Mouse (Mus musculus): ENCODE measurements around the gene Tomm6. TPM values are rescaled to one million over a fixed set of nuclear protein-coding genes. Genes with fewer than 3 reads are reported as not detected.
A peak's percentile ranks its signal among the peaks of the same experiment; 100 is the strongest.

The Tomm6 gene
- polyA plus RNA-seq, 1 experiment from 2014 or later, result 354 TPM

- Histone ChIP-seq H3K27me3 (ENCODE audit: control insufficient read depth, insufficient read depth, low read length) (no peaks in the 10 kb centered on the region; the same call in 1 of the 2 replicates), H3K4me3 (ENCODE audit: low read depth, low read length) (no peak overlapping the region), H3K4me1 (replicated peaks; ENCODE audit: control insufficient read depth, insufficient read depth, low read length) (no peaks in the 10 kb centered on the region), H3K9ac (ENCODE audit: low read length) (no peak overlapping the region), H3K4me2 (ENCODE audit: low read depth, low read length, severe bottlenecking) (no peak overlapping the region), H3K36me3 (ENCODE audit: control insufficient read depth, insufficient read depth, low read length) (no peaks in the 10 kb centered on the region; the same call in 1 of the 2 replicates), H3K9me3 (ENCODE audit: control insufficient read depth, low read length) (no peaks in the 10 kb centered on the region), H3K27ac (ENCODE audit: low read depth, low read length) (no peak overlapping the region)
- ATAC-seq (replicated peaks; ENCODE audit: low FRiP score), result no peak
- no peak for DNase-seq (ENCODE audit: low spot score)
- 43% methylated on average over 28 of the region's 28 CpGs for WGBS
These were observed 14.6 kb upstream of the Tomm6 start for GRCm38 (mm10) chr17:47702548-47703345.

GRCm38 (mm10) chr17:47701793-47702192 is 13.6 kb upstream of the Tomm6 start:
- H3K4me2 ChIP-seq (ENCODE audit: low read depth, low read length, severe bottlenecking), result no peak overlapping the region
- H3K27me3 ChIP-seq (ENCODE audit: control insufficient read depth, insufficient read depth, low read length), result no peaks in the 10 kb centered on the region; the same call in 1 of the 2 replicates
- DNase-seq (ENCODE audit: low spot score) (no peak), ATAC-seq (replicated peaks; ENCODE audit: low FRiP score) (no peak)
- no peaks in the 10 kb centered on the region for H3K4me1 ChIP-seq (replicated peaks; ENCODE audit: control insufficient read depth, insufficient read depth, low read length)
- no peak overlapping the region for H3K27ac ChIP-seq (ENCODE audit: low read depth, low read length)
- no peak overlapping the region for H3K4me3 ChIP-seq (ENCODE audit: low read depth, low read length)
- no peaks in the 10 kb centered on the region; the same call in 1 of the 2 replicates for H3K36me3 ChIP-seq (ENCODE audit: control insufficient read depth, insufficient read depth, low read length)
- H3K9me3 ChIP-seq (ENCODE audit: control insufficient read depth, low read length), result no peaks in the 10 kb centered on the region
- 78% methylated on average over 9 of the region's 9 CpGs for WGBS
- no peak overlapping the region for H3K9ac ChIP-seq (ENCODE audit: low read length)

- Histone ChIP-seq H3K27me3 (ENCODE audit: control insufficient read depth, insufficient read depth, low read length) (no peaks in the 10 kb centered on the region; the same call in 1 of the 2 replicates), H3K36me3 (ENCODE audit: control insufficient read depth, insufficient read depth, low read length) (no peaks in the 10 kb centered on the region; the same call in 1 of the 2 replicates), H3K4me3 (ENCODE audit: low read depth, low read length) (no peak overlapping the region), H3K4me2 (ENCODE audit: low read depth, low read length, severe bottlenecking) (no peak overlapping the region), H3K9me3 (ENCODE audit: control insufficient read depth, low read length) (no peaks in the 10 kb centered on the region), H3K4me1 (replicated peaks; ENCODE audit: control insufficient read depth, insufficient read depth, low read length) (peaks cover 5% of the 10 kb centered on the region; the same call in 1 of the 2 replicates), H3K27ac (ENCODE audit: low read depth, low read length) (no peak overlapping the region), H3K9ac (ENCODE audit: low read length) (no peak overlapping the region)
- 80% methylated on average over 2 of the region's 2 CpGs for WGBS
- ATAC-seq (replicated peaks; ENCODE audit: low FRiP score) (no peak), DNase-seq (ENCODE audit: low spot score) (no peak)
These were observed 10.9 kb upstream of the Tomm6 start for GRCm38 (mm10) chr17:47699055-47699454.

- no peaks in the 10 kb centered on the region; the same call in 1 of the 2 replicates for H3K36me3 ChIP-seq (ENCODE audit: control insufficient read depth, insufficient read depth, low read length)
- WGBS, result 85% methylated on average over 10 of the region's 10 CpGs
These were observed 10.0 kb upstream of the Tomm6 start for GRCm38 (mm10) chr17:47698156-47698555.

GRCm38 (mm10) chr17:47695337-47695710 is 7.1 kb upstream of the Tomm6 start:
- Histone ChIP-seq H3K4me2 (ENCODE audit: low read depth, low read length, severe bottlenecking) (peak overlapping the region; percentile 79), H3K27me3 (ENCODE audit: control insufficient read depth, insufficient read depth, low read length) (no peaks in the 10 kb centered on the region; the same call in 1 of the 2 replicates), H3K4me3 (ENCODE audit: low read depth, low read length) (peak overlapping the region; percentile 66), H3K36me3 (ENCODE audit: control insufficient read depth, insufficient read depth, low read length) (no peaks in the 10 kb centered on the region), H3K9ac (ENCODE audit: low read length) (peak overlapping the region; percentile 79), H3K4me1 (replicated peaks; ENCODE audit: control insufficient read depth, insufficient read depth, low read length) (peaks cover 6% of the 10 kb centered on the region; the same call in 1 of the 2 replicates), H3K27ac (ENCODE audit: low read depth, low read length) (0 out of 2 replicates have a peak overlapping the region, but pooled peaks have one; percentile 14), H3K9me3 (ENCODE audit: control insufficient read depth, low read length) (no peaks in the 10 kb centered on the region)
- DNase-seq (ENCODE audit: low spot score) (no peak), ATAC-seq (replicated peaks; ENCODE audit: low FRiP score) (no peak; the same call in 1 of the 2 replicates)
- WGBS, result 0% methylated on average over 15 of the region's 23 CpGs

More at GRCm38 (mm10) chr17:47698156-47698555, 10.0 kb upstream of the Tomm6 start:
- Histone ChIP-seq H3K4me1 (replicated peaks; ENCODE audit: control insufficient read depth, insufficient read depth, low read length) (peaks cover 6% of the 10 kb centered on the region; the same call in 1 of the 2 replicates), H3K27me3 (ENCODE audit: control insufficient read depth, insufficient read depth, low read length) (no peaks in the 10 kb centered on the region), H3K4me3 (ENCODE audit: low read depth, low read length) (no peak overlapping the region), H3K27ac (ENCODE audit: low read depth, low read length) (no peak overlapping the region), H3K9me3 (ENCODE audit: control insufficient read depth, low read length) (no peaks in the 10 kb centered on the region), H3K4me2 (ENCODE audit: low read depth, low read length, severe bottlenecking) (no peak overlapping the region), H3K9ac (ENCODE audit: low read length) (no peak overlapping the region)
- ATAC-seq (replicated peaks; ENCODE audit: low FRiP score) (no peak), DNase-seq (ENCODE audit: low spot score) (no peak)

GRCm38 (mm10) chr17:47694503-47695336 is 6.5 kb upstream of the Tomm6 start, which contains the start of gene Prickle4:
Prickle4 (minus strand) TSS chr17:47694736.
- Histone ChIP-seq H3K9ac (ENCODE audit: low read length) (peak within 1 kb of the TSS; percentile 79), H3K36me3 (ENCODE audit: control insufficient read depth, insufficient read depth, low read length) (no peaks in the 10 kb centered on the region), H3K27me3 (ENCODE audit: control insufficient read depth, insufficient read depth, low read length) (no peaks in the 10 kb centered on the region; the same call in 1 of the 2 replicates), H3K4me2 (ENCODE audit: low read depth, low read length, severe bottlenecking) (peak within 1 kb of the TSS; percentile 79), H3K27ac (ENCODE audit: low read depth, low read length) (peak within 1 kb of the TSS; percentile 14; the same call in 1 of the 2 replicates), H3K4me3 (ENCODE audit: low read depth, low read length) (peak within 1 kb of the TSS; percentile 66), H3K9me3 (ENCODE audit: control insufficient read depth, low read length) (no peaks in the 10 kb centered on the region), H3K4me1 (replicated peaks; ENCODE audit: control insufficient read depth, insufficient read depth, low read length) (peaks cover 6% of the 10 kb centered on the region; the same call in 1 of the 2 replicates)
- under 1% methylated on average over 48 of the region's 82 CpGs for WGBS
- peak; percentile 95 for ATAC-seq (replicated peaks; ENCODE audit: low FRiP score)
- DNase-seq (ENCODE audit: low spot score), result peak; percentile 99

GRCm38 (mm10) chr17:47694442-47694502 is 6.1 kb upstream of the Tomm6 start, which contains the start of gene Gm21981:
Gm21981 (minus strand) TSS chr17:47694455.
- ATAC-seq (replicated peaks; ENCODE audit: low FRiP score) (no peak), DNase-seq (ENCODE audit: low spot score) (no peak)
- H3K4me2 ChIP-seq (ENCODE audit: low read depth, low read length, severe bottlenecking), result peak within 1 kb of the TSS; percentile 79
- no peaks in the 10 kb centered on the region for H3K36me3 ChIP-seq (ENCODE audit: control insufficient read depth, insufficient read depth, low read length)
- peak within 1 kb of the TSS; percentile 66 for H3K4me3 ChIP-seq (ENCODE audit: low read depth, low read length)
- no peaks in the 10 kb centered on the region for H3K9me3 ChIP-seq (ENCODE audit: control insufficient read depth, low read length)
- 2% methylated on average over 3 of the region's 3 CpGs for WGBS
- peak within 1 kb of the TSS; percentile 79 for H3K9ac ChIP-seq (ENCODE audit: low read length)
- peak within 1 kb of the TSS; percentile 14; the same call in 1 of the 2 replicates for H3K27ac ChIP-seq (ENCODE audit: low read depth, low read length)
- H3K4me1 ChIP-seq (replicated peaks; ENCODE audit: control insufficient read depth, insufficient read depth, low read length), result peaks cover 6% of the 10 kb centered on the region; the same call in 1 of the 2 replicates
- no peaks in the 10 kb centered on the region; the same call in 1 of the 2 replicates for H3K27me3 ChIP-seq (ENCODE audit: control insufficient read depth, insufficient read depth, low read length)

- Histone ChIP-seq H3K9ac (ENCODE audit: low read length) (peak overlapping the region; percentile 53), H3K36me3 (ENCODE audit: control insufficient read depth, insufficient read depth, low read length) (no peaks in the 10 kb centered on the region), H3K27me3 (ENCODE audit: control insufficient read depth, insufficient read depth, low read length) (no peaks in the 10 kb centered on the region; the same call in 1 of the 2 replicates), H3K27ac (ENCODE audit: low read depth, low read length) (no peak overlapping the region), H3K9me3 (ENCODE audit: control insufficient read depth, low read length) (no peaks in the 10 kb centered on the region), H3K4me2 (ENCODE audit: low read depth, low read length, severe bottlenecking) (peak overlapping the region; percentile 79), H3K4me1 (replicated peaks; ENCODE audit: control insufficient read depth, insufficient read depth, low read length) (peaks cover 6% of the 10 kb centered on the region; the same call in 1 of the 2 replicates), H3K4me3 (ENCODE audit: low read depth, low read length) (peak overlapping the region; percentile 66)
- ATAC-seq (replicated peaks; ENCODE audit: low FRiP score) (no peak), DNase-seq (ENCODE audit: low spot score) (no peak)
- 31% methylated on average over 13 of the region's 13 CpGs for WGBS
These were observed 5.7 kb upstream of the Tomm6 start for GRCm38 (mm10) chr17:47693671-47694441.
